Mouse (Mus musculus) liver, postnatal 0 days (tissue): ENCODE measurements around the gene Cd101. TPM values are rescaled to one million over a fixed set of nuclear protein-coding genes. Genes with fewer than 3 reads are reported as not detected.

ENCODE experiments used
- ATAC-seq: fragments of 200-750 bp; cut with Nextera tagmentation; 2 replicates; pipeline ENCODE4 v1.8.0; 2017; ENCODE audit warnings: mild to moderate bottlenecking, moderate library complexity
- DNase-seq: peaks from one replicate; pipeline ENCODE4 v3.0.0-alpha.2; 2016
- H3K27ac ChIP-seq: fragments of 300-500 bp; sonication (generic); 2 replicates; pipeline ENCODE4 v1.5.1; 2014; ENCODE audit warnings: antibody characterized with exemption, moderate library complexity, mild to moderate bottlenecking, low read depth
- H3K27me3 ChIP-seq: fragments of 300-500 bp; sonication (generic); 2 replicates; pipeline ENCODE4 v1.6.1; 2014; ENCODE audit warnings: low read length, control low read depth, mixed read lengths; ENCODE audit not compliant: insufficient read depth
- H3K36me3 ChIP-seq: fragments of 300-500 bp; sonication (generic); replicated peaks from 2 replicates; pipeline ENCODE4 v1.6.1; 2014; ENCODE audit warnings: mild to moderate bottlenecking, control low read depth, low read length, moderate library complexity, mixed read lengths; ENCODE audit not compliant: insufficient read depth
- H3K4me1 ChIP-seq: fragments of 300-500 bp; sonication (generic); 2 replicates; pipeline ENCODE4 v1.6.1; 2014; ENCODE audit warnings: antibody characterized with exemption, mild to moderate bottlenecking, control low read depth; ENCODE audit not compliant: insufficient read depth
- H3K4me2 ChIP-seq: fragments of 300-500 bp; sonication (generic); 2 replicates; pipeline ENCODE4 v1.6.1; 2014; ENCODE audit warnings: low read depth, mild to moderate bottlenecking, low read length, moderate library complexity, mixed read lengths
- H3K4me3 ChIP-seq: fragments of 300-500 bp; sonication (generic); 2 replicates; pipeline ENCODE4 v1.5.1; 2014; ENCODE audit warnings: low read depth, low read length
- H3K9ac ChIP-seq: fragments of 300-500 bp; sonication (generic); replicated peaks from 2 replicates; pipeline ENCODE4 v1.6.1; 2014; ENCODE audit warnings: mild to moderate bottlenecking, moderate library complexity
- H3K9me3 ChIP-seq: fragments of 300-500 bp; sonication (generic); 2 replicates; pipeline ENCODE4 v1.6.1; 2016; ENCODE audit warnings: mild to moderate bottlenecking, control low read depth, low read length, mixed read lengths
- CTCF ChIP-seq: sonication (generic); IDR thresholded peaks from 2 replicates; pipeline ENCODE4 v1.5.1; 2016; ENCODE audit warnings: antibody characterized with exemption, low read depth
- EP300 ChIP-seq: IDR thresholded peaks from 2 replicates; pipeline ENCODE4 v1.6.1; 2016; ENCODE audit warnings: antibody characterized with exemption, low read depth, mild to moderate bottlenecking
- WGBS: fragments of 180-500 bp; shearing (Covaris S2); extraction: QIAGEN DNeasy Blood & Tissue Kit; methylation state at CpG from one replicate; pipeline ENCODE4 v1.1.7; 2014; ENCODE audit not compliant: insufficient replicate concordance; 5-methylcytosine and 5-hydroxymethylcytosine counted together
- polyA plus RNA-seq: library from polyadenylated mRNA; unstranded; fragments of >200 nt; fragmentation: Nextera tagmentation; extraction: Ambion mirVana; gene quantifications from 2 replicates; pipeline ENCODE4 v1.2.1, GENCODE M21; 2015

Cd101 gene
- polyA plus RNA-seq, 1 experiment from 2014 or later, result 0.12 TPM

- Histone ChIP-seq H3K4me1 (no peaks in the 10 kb centered on the region), H3K27me3 (no peaks in the 10 kb centered on the region), H3K27ac (no peak overlapping the region), H3K36me3 (peaks cover 73% of the 10 kb centered on the region), H3K9me3 (no peaks in the 10 kb centered on the region), H3K9ac (no peak overlapping the region), H3K4me2 (no peak overlapping the region), H3K4me3 (no peak overlapping the region)
- no peak for DNase-seq
- ATAC-seq, result no peak
- WGBS, result 89% methylated on average over 8 of the region's 8 CpGs
- TF ChIP-seq EP300 (no peak), CTCF (no peak)
These were observed 82.1 kb downstream of the Cd101 start for GRCm38 (mm10) chr3:100947286-100947685.

Other genes starting within 250 kb of the Cd101 start
- gene Vtcn1, start 204.1 kb downstream of the Cd101 start, polyA plus RNA-seq, result 0.05 TPM in 2 replicates
- gene Trim45, start 107.4 kb downstream of the Cd101 start, polyA plus RNA-seq, result 0.59 and 0.67 TPM in 2 replicates
- 2.6 and 3.3 TPM in 2 replicates for gene Ttf2, start 59.9 kb downstream of the Cd101 start, polyA plus RNA-seq
- gene Ptgfrn, start 80.7 kb upstream of the Cd101 start, polyA plus RNA-seq, result 0.26 and 0.35 TPM in 2 replicates